Mouse (Mus musculus) cerebellum, postnatal 14 days (tissue): ENCODE data around the gene Tnks1bp1.
A peak's percentile ranks its signal among the peaks of the same experiment; 100 is the strongest.

Experiments
- DNase-seq, 2 experiments: peaks; one replicate each; pipeline ENCODE4 v3.0.0; 2021; ENCODE audit warnings: mixed read lengths in 2 of 2

Tnks1bp1 gene

GRCm38 (mm10) chr2:85095906-85096305 is 48.1 kb downstream of the Tnks1bp1 start:
- no peak for DNase-seq

GRCm38 (mm10) chr2:85098014-85098413 is 50.2 kb downstream of the Tnks1bp1 start:
- no peak for DNase-seq

- no peak for DNase-seq
These were observed 51.1 kb downstream of the Tnks1bp1 start for GRCm38 (mm10) chr2:85098824-85099511.

- no peak for DNase-seq
These were observed 55.4 kb downstream of the Tnks1bp1 start for GRCm38 (mm10) chr2:85103201-85103600.

- no peak for DNase-seq
These were observed 57.7 kb downstream of the Tnks1bp1 start for GRCm38 (mm10) chr2:85105426-85106013.

- DNase-seq = no peak
These were observed 58.4 kb downstream of the Tnks1bp1 start for GRCm38 (mm10) chr2:85106068-85106790.

- DNase-seq = no peak
These were observed 59.1 kb downstream of the Tnks1bp1 start for GRCm38 (mm10) chr2:85106941-85107340.

GRCm38 (mm10) chr2:85110288-85110875 is 62.6 kb downstream of the Tnks1bp1 start:
- peak; percentile 90 to 91 for DNase-seq
